Mouse (Mus musculus): ENCODE measurements around the gene Hist2h4.
"Not testable (repeated sequence)": the region's sequence is repeated elsewhere in the genome, so short reads cannot be mapped to it uniquely, and the experiment has no call there.

The Hist2h4 gene

GRCm38 (mm10) chr3:96262979-96263550, at the start of gene Hist2h4:
Gene Hist2h4, minus strand, starts transcription at chr3:96263311.
- DNase-seq (ENCODE audit: low spot score) = peak; percentile 99

DNA sequence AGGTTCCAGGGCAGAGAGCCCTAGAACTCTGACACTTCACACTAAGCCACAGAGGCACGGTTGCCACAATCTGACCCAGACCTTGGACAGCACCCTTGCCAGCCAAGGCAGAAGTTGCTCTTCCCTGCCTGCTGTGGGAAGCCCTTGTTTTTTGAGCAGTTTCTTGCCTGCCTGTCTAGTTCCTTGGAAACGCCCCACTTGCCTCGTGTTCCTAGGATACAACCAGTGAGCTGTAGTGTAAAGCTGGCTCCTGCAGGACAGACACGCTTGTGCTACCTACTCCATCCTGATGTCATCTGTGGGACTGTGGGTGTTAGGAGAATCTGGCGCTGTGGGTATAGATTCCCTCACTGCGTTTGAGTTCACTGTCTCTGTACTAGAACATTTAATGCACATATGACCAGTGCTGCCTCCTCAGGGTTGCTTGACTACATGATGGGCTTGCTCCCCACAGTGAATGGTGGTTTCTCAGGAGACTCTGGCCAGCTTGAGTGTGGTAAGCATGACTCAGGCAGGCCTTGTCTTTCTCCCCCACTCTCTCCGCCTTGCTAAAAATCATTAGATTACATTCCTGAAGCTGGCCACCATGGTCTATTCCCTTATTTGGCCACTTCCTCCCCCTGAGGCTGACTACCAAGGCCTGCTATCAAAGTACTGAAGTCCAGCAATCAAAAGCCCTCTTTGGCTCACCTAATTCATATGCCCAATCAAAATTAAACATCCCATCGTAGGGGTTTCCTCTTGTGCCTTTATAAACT, 49.4 kb upstream of the Hist2h4 start:
- DNase-seq (ENCODE audit: low spot score) = peak; percentile 12

- no peak for DNase-seq (ENCODE audit: low spot score)
These were observed 46.3 kb upstream of the Hist2h4 start for GRCm38 (mm10) chr3:96309441-96309840.

DNA sequence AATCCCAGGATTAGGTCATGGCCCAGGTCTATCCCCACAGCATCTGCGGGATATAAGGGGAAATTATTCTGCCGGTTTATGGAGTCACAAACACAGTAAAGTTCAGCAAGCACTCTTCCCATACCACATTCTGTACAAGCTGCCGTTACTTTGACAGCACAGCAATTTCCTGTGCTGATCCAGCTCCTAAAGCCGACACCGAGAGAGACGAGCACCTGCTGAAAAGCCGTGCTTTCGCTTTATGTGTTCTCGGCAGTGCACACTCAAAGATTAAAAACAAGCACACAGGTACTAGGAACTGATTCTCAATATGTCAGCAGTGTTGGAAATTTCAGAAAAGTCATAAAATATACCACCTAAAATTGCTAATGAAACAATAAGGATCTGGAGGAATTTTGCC, 43.4 kb upstream of the Hist2h4 start:
- no peak for DNase-seq (ENCODE audit: low spot score)

GRCm38 (mm10) chr3:96302076-96302475, 39.0 kb upstream of the Hist2h4 start:
- no peak for DNase-seq (ENCODE audit: low spot score)

- DNase-seq (ENCODE audit: low spot score) = no peak
These were observed 37.8 kb upstream of the Hist2h4 start for GRCm38 (mm10) chr3:96300706-96301529.

DNA sequence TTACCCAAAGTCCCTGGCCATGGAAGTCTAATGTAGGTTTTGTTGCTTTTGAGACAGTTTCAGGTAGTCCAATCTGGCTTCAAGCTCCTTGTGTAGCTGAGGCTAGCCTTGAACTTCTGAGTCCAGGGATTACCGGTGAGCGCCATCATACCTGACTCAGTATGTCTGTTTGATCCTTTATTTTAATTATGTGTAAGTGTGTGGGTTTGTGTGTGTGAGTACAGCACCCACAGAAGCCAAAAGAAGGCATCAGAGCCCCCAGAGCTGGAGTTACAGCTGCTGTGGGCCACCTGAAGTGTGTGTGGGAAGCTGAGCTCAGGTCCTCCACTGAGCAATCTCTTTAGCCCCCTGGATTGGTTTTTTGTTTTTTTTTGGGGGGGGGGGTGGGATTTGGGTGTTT, 36.5 kb upstream of the Hist2h4 start:
- no peak for DNase-seq (ENCODE audit: low spot score)

DNA sequence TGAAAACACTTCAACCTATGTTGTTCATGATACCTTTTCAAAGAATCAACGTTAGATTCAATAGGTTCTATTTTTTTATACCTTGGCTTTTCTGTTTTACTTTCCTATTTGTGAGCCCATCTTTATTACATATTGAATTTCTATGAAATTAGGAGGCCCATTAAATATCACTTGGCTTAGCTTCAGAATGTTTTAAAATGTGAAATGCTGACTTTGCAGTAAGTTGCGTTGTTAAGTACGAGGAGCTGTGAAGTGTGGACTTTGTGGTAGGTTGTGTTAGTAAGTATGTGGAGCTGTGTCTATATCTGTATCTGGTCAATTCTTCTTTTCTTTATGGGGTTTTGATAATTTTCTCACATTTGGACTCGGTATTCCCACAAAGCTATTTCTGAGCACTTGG, 35.2 kb upstream of the Hist2h4 start:
- DNase-seq (ENCODE audit: low spot score) = no peak

DNA sequence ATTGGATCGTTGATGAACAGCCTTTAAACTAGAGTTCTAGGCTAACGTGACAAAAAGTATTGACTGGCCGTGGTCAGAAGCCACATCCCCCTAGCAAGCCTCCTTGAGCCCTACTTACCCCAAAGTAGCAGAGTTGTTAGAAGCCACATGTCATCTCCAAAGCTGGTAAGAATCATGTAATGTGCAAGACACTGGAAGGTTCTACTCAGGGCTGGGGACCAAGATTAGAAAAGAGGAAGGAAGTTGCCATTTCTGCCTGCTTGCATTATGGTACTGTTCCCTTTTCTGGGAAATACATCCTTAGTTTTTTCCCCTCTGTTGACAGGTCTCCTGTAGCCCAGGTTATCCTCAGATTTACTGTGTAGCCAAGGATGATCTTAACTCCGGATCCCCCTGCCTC, 30.7 kb upstream of the Hist2h4 start, which contains the start of gene Fcgr1:
TSS of gene Fcgr1 (minus strand) at position 183 of the 400 bp plus-strand sequence.
- DNase-seq (ENCODE audit: low spot score) = no peak

DNA sequence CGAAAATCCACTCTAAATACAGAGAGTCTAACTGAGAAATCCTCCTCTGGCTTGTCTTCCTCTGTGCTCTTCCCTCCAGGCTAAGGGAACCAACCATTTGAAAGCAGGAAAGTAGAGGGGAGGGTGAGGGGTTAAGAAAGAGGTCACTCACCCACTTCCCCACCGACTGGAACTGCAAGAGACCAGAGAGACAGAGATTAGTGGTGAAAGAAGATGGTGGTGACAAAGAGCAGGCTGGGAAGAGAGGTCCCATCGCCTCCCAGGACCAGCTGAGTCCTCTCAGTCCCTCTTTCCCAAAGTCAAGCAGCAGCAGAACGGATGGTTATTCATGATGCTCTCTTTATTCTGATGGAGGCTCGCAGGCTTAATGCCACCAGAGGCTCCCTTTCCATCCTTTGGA, 30.3 kb upstream of the Hist2h4 start:
- DNase-seq (ENCODE audit: low spot score) = no peak

DNA sequence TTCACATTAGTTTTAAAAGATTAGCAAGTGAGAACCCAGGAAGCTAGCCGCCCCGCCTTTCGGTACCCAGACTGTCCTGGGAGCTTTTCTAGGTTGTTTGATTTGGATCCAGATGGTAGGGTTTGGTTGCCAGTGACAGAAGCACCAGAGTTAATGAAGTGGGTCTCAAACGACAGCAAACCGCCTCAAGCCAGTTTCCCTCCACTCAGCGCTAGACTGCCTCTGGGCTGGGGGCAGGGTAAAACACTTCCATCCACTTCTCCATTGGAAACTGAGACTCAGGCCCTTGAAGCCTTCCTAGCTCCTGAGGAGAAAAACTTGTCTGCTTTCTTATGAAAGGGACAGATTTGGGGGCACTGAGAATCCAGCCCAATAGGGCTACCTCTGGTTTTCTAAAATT, 29.5 kb upstream of the Hist2h4 start:
- DNase-seq (ENCODE audit: low spot score) = no peak

GRCm38 (mm10) chr3:96290727-96291126, 27.6 kb upstream of the Hist2h4 start:
- DNase-seq (ENCODE audit: low spot score) = not testable (repeated sequence)

DNA sequence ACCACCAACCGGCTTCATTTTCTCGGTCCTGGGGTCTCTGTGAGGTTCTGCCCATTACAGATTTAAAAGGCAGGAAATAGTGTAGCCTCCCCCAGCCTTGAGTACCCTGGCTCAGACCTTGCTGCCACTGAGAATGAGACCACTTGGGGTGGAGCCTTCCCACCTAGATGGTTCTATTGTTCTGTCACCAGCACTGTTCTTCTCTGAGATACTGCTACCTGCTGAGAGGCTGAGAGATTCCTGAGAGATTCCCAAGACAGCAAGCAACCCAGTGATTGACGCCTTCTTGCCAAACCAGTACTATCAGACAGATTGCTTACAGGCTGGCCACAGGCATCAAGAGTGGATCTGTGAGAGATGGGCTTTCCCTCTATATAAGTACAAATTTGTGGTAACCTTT, 26.1 kb upstream of the Hist2h4 start:
- DNase-seq (ENCODE audit: low spot score) = no peak

DNA sequence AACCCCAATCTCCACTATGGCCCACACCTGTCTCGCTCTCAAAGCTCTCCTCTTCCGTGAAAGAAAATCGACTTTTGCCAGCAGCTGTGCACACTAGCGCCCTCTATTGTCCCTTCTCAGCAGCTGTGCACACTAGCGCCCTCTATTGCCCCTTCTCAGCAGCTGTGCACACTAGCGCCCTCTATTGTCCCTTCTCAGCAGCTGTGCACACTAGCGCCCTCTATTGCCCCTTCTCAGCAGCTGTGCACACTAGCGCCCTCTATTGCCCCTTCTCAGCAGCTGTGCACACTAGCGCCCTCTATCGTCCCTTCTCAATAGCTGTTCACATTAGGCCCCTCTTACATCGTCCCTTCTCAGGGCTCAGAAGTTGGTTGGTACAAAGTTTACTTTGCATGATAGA, 24.2 kb upstream of the Hist2h4 start:
- not testable (repeated sequence) for DNase-seq (ENCODE audit: low spot score)

DNA sequence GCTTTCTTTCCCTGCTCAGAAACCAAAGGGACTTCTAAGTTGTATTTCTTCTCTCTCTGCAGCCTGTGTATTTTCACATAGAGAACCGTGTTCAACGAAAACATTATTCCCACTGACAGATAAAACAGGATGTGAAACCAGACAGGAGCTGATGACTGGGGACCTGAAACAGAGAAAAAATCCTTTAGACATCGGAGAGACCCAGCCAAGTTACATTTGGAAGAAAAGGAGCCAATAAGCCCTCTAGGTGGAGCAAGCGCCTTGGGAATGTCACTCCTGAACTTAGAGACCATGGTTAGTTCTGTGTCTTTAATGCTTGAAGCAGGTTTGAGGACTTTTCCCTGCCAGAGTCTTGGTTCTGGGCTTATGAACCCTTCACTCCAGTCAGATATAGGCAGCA, 21.3 kb upstream of the Hist2h4 start:
- peak; percentile 67 for DNase-seq (ENCODE audit: low spot score)

GRCm38 (mm10) chr3:96280660-96281059, 17.5 kb upstream of the Hist2h4 start:
- DNase-seq (ENCODE audit: low spot score) = no peak

DNA sequence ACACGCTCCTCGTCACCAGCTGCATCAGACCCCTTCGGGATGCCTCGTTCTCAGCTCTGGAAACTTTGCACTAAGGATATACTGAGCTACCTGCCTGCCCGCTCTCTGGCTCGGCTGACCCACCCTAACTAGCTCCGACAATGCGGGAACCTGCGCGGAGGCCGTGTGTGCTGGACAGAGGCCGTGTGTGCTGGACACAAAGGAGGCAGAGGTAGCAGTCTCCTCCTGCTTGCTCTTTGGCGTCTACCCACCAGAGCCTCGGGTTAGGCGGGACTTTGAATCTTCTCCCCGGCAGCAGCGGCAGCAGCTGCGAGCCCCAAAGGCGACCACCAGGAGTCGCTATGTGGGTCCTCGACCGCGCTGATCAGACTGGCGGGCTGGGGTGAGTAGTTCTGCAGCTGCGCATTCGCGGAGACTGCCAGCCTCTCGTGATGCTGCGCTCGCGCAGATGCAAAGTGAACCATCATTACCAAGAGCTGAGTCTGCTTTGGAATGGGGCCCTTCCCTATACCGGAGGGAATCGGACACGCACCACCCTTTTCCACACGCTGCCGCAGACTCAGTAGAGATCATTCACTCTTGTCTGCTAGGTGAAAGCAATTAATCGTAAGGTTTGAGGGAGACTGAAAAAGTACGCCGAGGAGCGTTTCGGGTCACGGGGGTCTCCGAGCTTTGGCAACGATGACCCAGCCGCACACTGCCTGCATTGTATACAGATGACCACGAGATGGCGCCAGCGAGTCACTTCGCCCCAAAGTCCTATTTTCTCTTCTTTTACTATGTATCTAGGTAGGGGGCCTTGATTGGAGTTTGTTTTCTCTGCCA, 14.9 kb upstream of the Hist2h4 start:
- DNase-seq (ENCODE audit: low spot score) = peak; percentile 93

DNA sequence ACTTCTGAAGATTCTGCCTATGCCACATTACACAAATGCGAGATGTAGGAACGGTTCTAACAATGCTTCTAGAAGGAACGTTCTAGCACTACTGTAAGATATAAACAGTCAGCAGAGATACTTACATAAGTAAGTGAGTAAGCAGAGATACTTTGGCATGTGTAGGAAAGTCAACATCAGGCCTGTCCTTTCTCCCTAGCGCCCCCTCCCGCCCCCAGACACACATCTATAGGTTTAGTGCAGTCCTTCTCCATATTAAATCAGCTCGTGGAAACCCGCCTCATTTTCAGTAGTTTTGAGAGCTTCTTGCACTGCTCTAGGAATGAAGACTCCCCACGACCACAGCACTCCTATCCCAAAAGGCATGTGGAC, 14.3 kb upstream of the Hist2h4 start:
- DNase-seq (ENCODE audit: low spot score) = peak; percentile 61

DNA sequence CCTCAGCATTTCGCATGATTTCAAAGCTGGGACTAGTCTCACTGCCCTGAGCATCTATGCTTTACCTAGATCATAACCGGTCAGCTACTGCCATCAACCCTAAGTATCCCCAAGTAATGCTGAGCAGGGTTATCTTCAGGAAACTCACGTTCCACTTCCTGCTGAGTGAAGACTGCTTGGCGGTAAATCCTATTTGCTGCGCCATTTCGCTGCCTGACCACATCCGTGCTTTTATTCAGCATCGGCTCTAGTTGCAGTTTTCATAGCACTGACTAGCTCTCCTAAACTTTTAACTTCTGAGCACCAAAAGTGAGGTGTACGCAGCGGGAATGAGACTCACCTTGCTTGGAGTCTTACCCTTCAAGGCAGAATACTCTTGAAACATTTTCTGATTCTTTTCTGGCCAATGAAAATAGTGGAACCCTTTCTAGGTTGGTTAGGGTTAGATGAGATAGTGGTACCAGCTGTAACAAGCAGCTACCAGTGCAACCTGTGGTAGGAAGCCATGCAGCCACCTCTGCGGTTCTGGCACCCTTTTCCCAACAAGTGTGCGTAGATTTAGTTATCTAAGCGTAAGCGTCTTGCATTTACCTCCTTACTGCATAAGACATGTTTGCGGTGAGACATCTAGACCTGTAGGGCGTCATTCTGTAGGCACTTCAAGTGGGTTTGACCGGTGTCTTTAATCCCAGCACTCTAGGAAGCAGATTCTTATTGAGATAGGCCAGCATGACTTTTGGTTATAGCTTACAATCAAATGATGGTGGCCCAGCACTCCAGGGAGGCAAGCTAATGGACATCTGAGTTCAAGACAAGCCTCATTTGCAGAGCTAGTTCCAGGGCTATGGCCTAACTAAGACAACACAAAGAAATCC, 10.7 kb upstream of the Hist2h4 start:
- DNase-seq (ENCODE audit: low spot score) = peak; percentile 38

GRCm38 (mm10) chr3:96269511-96270474, 6.7 kb upstream of the Hist2h4 start, which contains the start of gene Hist2h2bb:
Gene Hist2h2bb, plus strand, starts transcription at chr3:96269752.
- peak; percentile 97 for DNase-seq (ENCODE audit: low spot score)

Measured in retina, embryonic 14.5 days (tissue).